Mouse (Mus musculus) adrenal gland, postnatal 14 days (tissue): ENCODE results near the gene Vmn2r75. TPM values are rescaled to one million over a fixed set of nuclear protein-coding genes. Genes with fewer than 3 reads are reported as not detected.
"Not testable (repeated sequence)": the region's sequence is repeated elsewhere in the genome, so short reads cannot be mapped to it uniquely, and the experiment has no call there.

Source experiments
- DNase-seq: peaks from one replicate; pipeline ENCODE4 v3.0.0; 2021; ENCODE audit warnings: mixed read lengths
- long read RNA-seq, 2 experiments: library from polyadenylated mRNA; stranded (forward); transcript quantifications; one replicate each; pipeline ENCODE4 v2.0.0; 2021
- total RNA-seq: library from RNA; stranded (reverse); gene quantifications from 2 replicates; pipeline ENCODE4 v1.2.3, GENCODE M21; 2021

Gene Vmn2r75
- total RNA-seq, result not detected in 2 replicates
- long read RNA-seq, experiment 1, result 0 reads
- long read RNA-seq, experiment 2, result 0 reads

DNA sequence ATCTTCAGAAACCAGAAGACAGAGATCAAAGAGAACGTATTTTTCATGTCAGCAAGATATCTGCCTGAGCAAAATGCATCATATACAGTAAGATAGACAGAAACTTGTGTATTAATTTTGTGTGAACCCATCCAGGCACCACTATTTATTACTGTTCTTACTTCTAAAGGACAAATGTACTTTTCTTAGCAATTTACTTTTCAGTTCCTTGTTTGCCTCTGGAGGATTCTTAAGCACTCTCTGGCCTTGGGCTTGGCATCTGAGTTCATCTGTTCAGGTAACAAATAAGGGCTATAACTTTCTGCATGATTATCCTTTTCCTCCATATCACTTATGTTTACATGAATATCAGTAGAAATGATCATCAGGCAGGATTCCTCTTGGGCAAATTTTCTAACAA is at the start of gene Vmn2r75:
Gene Vmn2r75, minus strand, starts transcription at position 101 of the 400 bp plus-strand sequence.
- not testable (repeated sequence) for DNase-seq

GRCm38 (mm10) chr7:86211345-86211744 is 39.8 kb upstream of the Vmn2r75 start:
- DNase-seq, result peak; percentile 42

Other genes with a start within 250 kb of the Vmn2r75 start
- not detected in 2 replicates for gene Vmn2r74, start 210.1 kb downstream of the Vmn2r75 start, total RNA-seq
- not detected in 2 replicates for gene Vmn2r76, start 74.5 kb upstream of the Vmn2r75 start, total RNA-seq
- gene Olfr310, start 105.4 kb upstream of the Vmn2r75 start, total RNA-seq, result not detected in 2 replicates
- gene Olfr309, start 141.9 kb upstream of the Vmn2r75 start, total RNA-seq, result not detected in 2 replicates
- gene Olfr308, start 153.9 kb upstream of the Vmn2r75 start, total RNA-seq, result not detected in 2 replicates
- not detected in 2 replicates for gene Olfr307, start 165.8 kb upstream of the Vmn2r75 start, total RNA-seq
- gene Olfr305, start 195.2 kb upstream of the Vmn2r75 start, total RNA-seq, result not detected in 2 replicates
- not detected in 2 replicates for gene Olfr304, start 214.9 kb upstream of the Vmn2r75 start, total RNA-seq
- not detected in 2 replicates for gene Olfr303, start 226.0 kb upstream of the Vmn2r75 start, total RNA-seq
- not detected in 2 replicates for gene Olfr301, start 232.1 kb upstream of the Vmn2r75 start, total RNA-seq